Mouse (Mus musculus) forebrain, embryonic 16.5 days (tissue): ENCODE results near the gene Sept10. TPM values are rescaled to one million over a fixed set of nuclear protein-coding genes. Genes with fewer than 3 reads are reported as not detected.

Experiments
- ATAC-seq: fragments of 200-750 bp; cut with Nextera tagmentation; 2 replicates; pipeline ENCODE4 v1.8.0; 2017; ENCODE audit warnings: mild to moderate bottlenecking, moderate library complexity
- H3K27ac ChIP-seq: fragments of 300-500 bp; sonication (generic); 2 replicates; pipeline ENCODE4 v1.5.1; 2014; ENCODE audit warnings: low read length, control low read depth
- H3K27me3 ChIP-seq: fragments of 300-500 bp; sonication (generic); replicated peaks from 2 replicates; pipeline ENCODE4 v1.6.1; 2014; ENCODE audit warnings: low read length; ENCODE audit not compliant: control insufficient read depth, insufficient read depth
- H3K36me3 ChIP-seq: fragments of 300-500 bp; sonication (generic); 2 replicates; pipeline ENCODE4 v1.6.1; 2014; ENCODE audit not compliant: control insufficient read depth, insufficient read depth
- H3K4me1 ChIP-seq: fragments of 300-500 bp; sonication (generic); replicated peaks from 2 replicates; pipeline ENCODE4 v1.6.1; 2014; ENCODE audit warnings: low read length; ENCODE audit not compliant: control insufficient read depth, insufficient read depth
- H3K4me2 ChIP-seq: fragments of 300-500 bp; sonication (generic); 2 replicates; pipeline ENCODE4 v1.6.1; 2014; ENCODE audit warnings: mild to moderate bottlenecking, low read length, control low read depth
- H3K4me3 ChIP-seq: fragments of 300-500 bp; sonication (generic); replicated peaks from 2 replicates; pipeline ENCODE4 v1.5.1; 2014; ENCODE audit warnings: mild to moderate bottlenecking, low read length, control low read depth
- H3K9ac ChIP-seq: fragments of 300-500 bp; sonication (generic); replicated peaks from 2 replicates; pipeline ENCODE4 v1.6.1; 2014; ENCODE audit warnings: low read depth, low read length, control low read depth
- H3K9me3 ChIP-seq: fragments of 300-500 bp; sonication (generic); 2 replicates; pipeline ENCODE4 v1.6.1; 2016; ENCODE audit warnings: low read length; ENCODE audit not compliant: control insufficient read depth
- WGBS: fragments of 180-500 bp; shearing (Covaris S2); extraction: QIAGEN DNeasy Blood & Tissue Kit; methylation state at CpG from one replicate; pipeline ENCODE4 v1.1.7; 2014; 5-methylcytosine and 5-hydroxymethylcytosine counted together
- polyA plus RNA-seq: library from polyadenylated mRNA; unstranded; fragments of >200 nt; fragmentation: Nextera tagmentation; extraction: Ambion mirVana; gene quantifications from 2 replicates; pipeline ENCODE4 v1.2.1, GENCODE M21; 2015

Gene Sept10
- polyA plus RNA-seq, 1 experiment from 2014 or later, result 21.7 TPM

GRCm38 (mm10) chr10:59200011-59200410, 21.6 kb downstream of the Sept10 start:
- no peak for ATAC-seq
- Histone ChIP-seq H3K4me1 (no peaks in the 10 kb centered on the region; the same call in 1 of the 2 replicates), H3K4me2 (no peak overlapping the region), H3K27me3 (no peaks in the 10 kb centered on the region), H3K36me3 (no peaks in the 10 kb centered on the region), H3K9ac (no peak overlapping the region), H3K9me3 (no peaks in the 10 kb centered on the region), H3K4me3 (no peak overlapping the region), H3K27ac (no peak overlapping the region)

- WGBS, result 85% methylated on average over 3 of the region's 3 CpGs
- no peak overlapping the region for H3K4me2 ChIP-seq
- H3K36me3 ChIP-seq, result no peaks in the 10 kb centered on the region
- H3K27me3 ChIP-seq, result no peaks in the 10 kb centered on the region
- H3K4me1 ChIP-seq, result no peaks in the 10 kb centered on the region; the same call in 1 of the 2 replicates
- no peak overlapping the region for H3K9ac ChIP-seq
- H3K9me3 ChIP-seq, result no peaks in the 10 kb centered on the region
- no peak for ATAC-seq
- no peak overlapping the region for H3K27ac ChIP-seq
- H3K4me3 ChIP-seq, result no peak overlapping the region
These were observed 24.9 kb downstream of the Sept10 start for GRCm38 (mm10) chr10:59196763-59197162.

- Histone ChIP-seq H3K36me3 (no peaks in the 10 kb centered on the region), H3K4me3 (no peak overlapping the region), H3K27me3 (no peaks in the 10 kb centered on the region), H3K9me3 (no peaks in the 10 kb centered on the region), H3K27ac (no peak overlapping the region), H3K4me2 (no peak overlapping the region), H3K4me1 (no peaks in the 10 kb centered on the region; the same call in 1 of the 2 replicates), H3K9ac (no peak overlapping the region)
- no peak for ATAC-seq
- WGBS, result 71% methylated on average over 5 of the region's 5 CpGs
These were observed 26.8 kb downstream of the Sept10 start for GRCm38 (mm10) chr10:59194891-59195290.

- no peaks in the 10 kb centered on the region for H3K27me3 ChIP-seq
- H3K4me1 ChIP-seq, result no peaks in the 10 kb centered on the region
- H3K36me3 ChIP-seq, result no peaks in the 10 kb centered on the region
- H3K9ac ChIP-seq, result no peak overlapping the region
- H3K4me3 ChIP-seq, result no peak overlapping the region
- ATAC-seq, result no peak
- no peak overlapping the region for H3K27ac ChIP-seq
- no peaks in the 10 kb centered on the region for H3K9me3 ChIP-seq
- WGBS, result 84% methylated on average over 3 of the region's 3 CpGs
- no peak overlapping the region for H3K4me2 ChIP-seq
These were observed 39.3 kb downstream of the Sept10 start for GRCm38 (mm10) chr10:59182306-59182705.

- Histone ChIP-seq H3K27me3 (no peaks in the 10 kb centered on the region), H3K27ac (no peak overlapping the region), H3K9me3 (no peaks in the 10 kb centered on the region), H3K4me1 (0 out of 2 replicates have a peak, but pooled peaks cover 2% of the 10 kb centered on the region), H3K4me2 (no peak overlapping the region), H3K36me3 (no peaks in the 10 kb centered on the region), H3K4me3 (no peak overlapping the region), H3K9ac (no peak overlapping the region)
- 89% methylated on average over 3 of the region's 3 CpGs for WGBS
- no peak for ATAC-seq
These were observed 42.0 kb downstream of the Sept10 start for GRCm38 (mm10) chr10:59179620-59180019.

- WGBS, result 100% methylated on average over 1 of the region's 1 CpGs
- Histone ChIP-seq H3K9ac (no peak overlapping the region), H3K4me3 (no peak overlapping the region), H3K4me1 (peaks cover 2% of the 10 kb centered on the region; the same call in 1 of the 2 replicates), H3K36me3 (no peaks in the 10 kb centered on the region), H3K27me3 (no peaks in the 10 kb centered on the region), H3K4me2 (no peak overlapping the region), H3K9me3 (no peaks in the 10 kb centered on the region), H3K27ac (no peak overlapping the region)
- ATAC-seq, result no peak
These were observed 49.1 kb downstream of the Sept10 start for GRCm38 (mm10) chr10:59172539-59172938.

- no peaks in the 10 kb centered on the region; the same call in 1 of the 2 replicates for H3K4me1 ChIP-seq
- no peaks in the 10 kb centered on the region for H3K9me3 ChIP-seq
- no peak overlapping the region for H3K9ac ChIP-seq
- no peak overlapping the region for H3K4me2 ChIP-seq
- H3K27me3 ChIP-seq, result no peaks in the 10 kb centered on the region
- no peak for ATAC-seq
- 0 out of 2 replicates have a peak, but pooled peaks cover under 1% of the 10 kb centered on the region for H3K36me3 ChIP-seq
- 55% methylated on average over 3 of the region's 3 CpGs for WGBS
- no peak overlapping the region for H3K4me3 ChIP-seq
- no peak overlapping the region for H3K27ac ChIP-seq
These were observed 50.6 kb downstream of the Sept10 start for GRCm38 (mm10) chr10:59171042-59171441.

GRCm38 (mm10) chr10:59166104-59166944, 55.3 kb downstream of the Sept10 start:
- peak; percentile 55; the same call in 1 of the 2 replicates for ATAC-seq
- Histone ChIP-seq H3K27ac (no peak overlapping the region), H3K36me3 (peaks cover 4% of the 10 kb centered on the region; the same call in 1 of the 2 replicates), H3K27me3 (no peaks in the 10 kb centered on the region), H3K4me1 (no peaks in the 10 kb centered on the region; the same call in 1 of the 2 replicates), H3K4me3 (no peak overlapping the region), H3K9me3 (no peaks in the 10 kb centered on the region), H3K9ac (no peak overlapping the region), H3K4me2 (no peak overlapping the region)
- WGBS, result 71% methylated on average over 14 of the region's 14 CpGs

GRCm38 (mm10) chr10:59162185-59162897, 59.3 kb downstream of the Sept10 start:
- peaks cover 4% of the 10 kb centered on the region; the same call in 1 of the 2 replicates for H3K36me3 ChIP-seq
- H3K4me3 ChIP-seq, result no peak overlapping the region
- no peak overlapping the region for H3K27ac ChIP-seq
- H3K27me3 ChIP-seq, result no peaks in the 10 kb centered on the region
- H3K4me2 ChIP-seq, result no peak overlapping the region
- no peak overlapping the region for H3K9ac ChIP-seq
- H3K4me1 ChIP-seq, result no peaks in the 10 kb centered on the region
- 78% methylated on average over 4 of the region's 4 CpGs for WGBS
- no peak for ATAC-seq
- no peaks in the 10 kb centered on the region for H3K9me3 ChIP-seq
